Mouse (Mus musculus): ENCODE results near the gene Cep112. TPM values are rescaled to one million over a fixed set of nuclear protein-coding genes. Genes with fewer than 3 reads are reported as not detected.

The Cep112 gene
- total and polyA plus RNA-seq, 2 experiments from 2014 or later: 10.7 to 11.2 TPM

DNA sequence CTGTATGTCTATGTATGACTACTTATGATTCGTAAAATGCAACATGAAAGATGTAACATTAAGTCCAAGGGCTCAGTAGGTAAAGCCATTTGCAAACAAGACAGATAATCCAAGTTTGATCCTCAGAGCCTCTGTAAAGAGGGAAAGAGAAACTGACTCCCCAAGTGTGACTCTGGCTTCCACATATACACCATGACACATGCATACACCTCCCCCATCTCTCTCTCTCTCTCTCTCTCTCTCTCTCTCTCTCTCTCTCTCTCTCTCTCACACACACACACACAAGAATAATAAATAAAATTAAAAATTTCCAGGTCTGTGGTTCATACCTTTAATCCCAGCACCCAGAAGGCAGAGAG lies 39.3 kb upstream of the Cep112 start:
- no peaks in the 10 kb centered on the region for H3K36me3 ChIP-seq (ENCODE audit: insufficient read depth, low read length)
- H3K9ac ChIP-seq (replicated peaks; ENCODE audit: low read length): no peak overlapping the region
- no peaks in the 10 kb centered on the region for H3K4me1 ChIP-seq (ENCODE audit: insufficient read depth, low read length)
- TF ChIP-seq CTCF (IDR thresholded peaks at IDR 0.05; ENCODE audit: low read depth): no peak
- DNase-seq (ENCODE audit: low spot score): no peak
- H3K4me2 ChIP-seq (ENCODE audit: low read depth, low read length): no peak overlapping the region
- no peaks in the 10 kb centered on the region for H3K9me3 ChIP-seq (ENCODE audit: low read length)
- no peak overlapping the region for H3K27ac ChIP-seq
- H3K4me3 ChIP-seq (ENCODE audit: low read length): no peak overlapping the region
- no peaks in the 10 kb centered on the region for H3K27me3 ChIP-seq (ENCODE audit: insufficient read depth, low read length)
- WGBS: 88% methylated on average over 1 of the region's 1 CpGs
- ATAC-seq: no peak

DNA sequence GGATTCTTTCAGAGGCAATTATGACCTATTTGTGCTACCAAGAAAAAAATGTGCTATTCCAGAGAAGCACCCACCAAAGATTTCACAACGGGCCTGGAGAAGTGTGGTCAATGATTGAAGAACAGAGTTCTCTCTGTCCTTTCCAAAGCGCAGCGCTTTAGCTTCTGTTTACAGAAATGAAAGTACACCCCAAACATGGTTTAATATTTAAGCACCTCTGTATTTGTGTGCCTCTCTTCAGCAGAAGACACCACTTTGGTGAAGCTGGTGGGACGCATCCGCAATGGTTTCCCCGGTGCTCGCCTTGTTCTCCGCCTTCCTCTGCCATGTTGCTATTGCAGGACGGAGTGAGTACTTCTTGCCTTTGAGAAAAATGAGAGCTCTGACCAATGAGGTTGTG lies 29.9 kb upstream of the Cep112 start:
- no peak for DNase-seq (ENCODE audit: low spot score)
- no peak overlapping the region for H3K4me3 ChIP-seq (ENCODE audit: low read length)
- H3K9me3 ChIP-seq (ENCODE audit: low read length): no peaks in the 10 kb centered on the region
- no peaks in the 10 kb centered on the region for H3K36me3 ChIP-seq (ENCODE audit: insufficient read depth, low read length)
- H3K27me3 ChIP-seq (ENCODE audit: insufficient read depth, low read length): no peaks in the 10 kb centered on the region
- 96% methylated on average over 9 of the region's 9 CpGs for WGBS
- TF ChIP-seq CTCF (IDR thresholded peaks at IDR 0.05; ENCODE audit: low read depth): no peak
- ATAC-seq: no peak
- H3K4me2 ChIP-seq (ENCODE audit: low read depth, low read length): no peak overlapping the region
- H3K27ac ChIP-seq: no peak overlapping the region
- no peak overlapping the region for H3K9ac ChIP-seq (replicated peaks; ENCODE audit: low read length)
- H3K4me1 ChIP-seq (ENCODE audit: insufficient read depth, low read length): no peaks in the 10 kb centered on the region

DNA sequence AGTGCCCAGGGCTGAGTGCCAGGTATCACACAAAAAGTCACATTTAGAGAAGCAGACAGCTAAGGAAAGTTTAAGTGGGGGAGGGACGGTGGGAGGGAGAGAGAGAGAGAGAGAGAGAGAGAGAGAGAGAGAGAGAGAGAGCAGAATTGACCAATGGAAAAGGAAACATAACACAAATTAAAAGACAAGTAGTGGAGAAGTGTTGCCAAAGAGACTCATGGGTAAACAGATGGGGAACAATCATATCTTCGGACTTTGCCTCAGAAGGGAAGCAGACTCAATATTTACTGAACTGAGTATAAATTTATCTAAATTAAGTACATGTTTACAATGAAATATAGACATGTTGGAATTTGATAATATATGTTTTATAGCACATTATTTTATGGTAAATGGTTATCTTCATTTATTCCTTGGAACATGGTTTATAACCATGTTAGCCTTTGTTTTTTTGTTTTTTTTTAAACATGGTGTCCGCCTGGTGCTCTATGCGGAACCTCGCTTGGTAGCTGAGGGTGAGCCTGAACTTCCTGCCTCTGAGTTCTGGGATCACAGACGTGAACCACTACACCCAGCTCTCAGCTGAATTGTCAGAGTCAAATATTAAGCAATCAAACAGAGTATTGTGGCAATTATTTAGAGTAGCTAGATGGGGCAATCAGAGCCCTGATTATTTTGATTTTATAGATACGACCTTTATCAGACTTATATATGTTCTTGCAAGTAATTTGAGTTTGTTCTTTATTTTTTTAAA lies 28.7 kb upstream of the Cep112 start:
- Histone ChIP-seq H3K9me3 (ENCODE audit: low read length) (no peaks in the 10 kb centered on the region), H3K27ac (no peak overlapping the region), H3K9ac (replicated peaks; ENCODE audit: low read length) (no peak overlapping the region), H3K27me3 (ENCODE audit: insufficient read depth, low read length) (no peaks in the 10 kb centered on the region), H3K4me2 (ENCODE audit: low read depth, low read length) (no peak overlapping the region), H3K4me3 (ENCODE audit: low read length) (no peak overlapping the region), H3K36me3 (ENCODE audit: insufficient read depth, low read length) (no peaks in the 10 kb centered on the region), H3K4me1 (ENCODE audit: insufficient read depth, low read length) (no peaks in the 10 kb centered on the region)
- no peak for TF ChIP-seq CTCF (IDR thresholded peaks at IDR 0.05; ENCODE audit: low read depth)
- WGBS: 88% methylated on average over 7 of the region's 7 CpGs
- ATAC-seq: no peak
- no peak for DNase-seq (ENCODE audit: low spot score)

GRCm38 (mm10) chr11:108409876-108410644 lies 14.9 kb upstream of the Cep112 start:
- WGBS: 40% methylated on average over 7 of the region's 9 CpGs
- DNase-seq (ENCODE audit: low spot score) (peak; percentile 34), ATAC-seq (no peak)
- Histone ChIP-seq H3K9me3 (ENCODE audit: low read length) (no peaks in the 10 kb centered on the region), H3K4me1 (ENCODE audit: insufficient read depth, low read length) (no peaks in the 10 kb centered on the region), H3K36me3 (ENCODE audit: insufficient read depth, low read length) (no peaks in the 10 kb centered on the region), H3K4me3 (ENCODE audit: low read length) (no peak overlapping the region), H3K4me2 (ENCODE audit: low read depth, low read length) (no peak overlapping the region), H3K9ac (replicated peaks; ENCODE audit: low read length) (no peak overlapping the region), H3K27me3 (ENCODE audit: insufficient read depth, low read length) (no peaks in the 10 kb centered on the region), H3K27ac (no peak overlapping the region)
- no peak for TF ChIP-seq CTCF (IDR thresholded peaks at IDR 0.05; ENCODE audit: low read depth)

GRCm38 (mm10) chr11:108416360-108416759 lies 8.6 kb upstream of the Cep112 start:
- ATAC-seq: no peak
- no peak overlapping the region for H3K4me3 ChIP-seq (ENCODE audit: low read length)
- no peaks in the 10 kb centered on the region for H3K27me3 ChIP-seq (ENCODE audit: insufficient read depth, low read length)
- H3K27ac ChIP-seq: no peak overlapping the region
- 97% methylated on average over 1 of the region's 1 CpGs for WGBS
- H3K4me1 ChIP-seq (ENCODE audit: insufficient read depth, low read length): no peaks in the 10 kb centered on the region
- 0 out of 2 replicates have a peak, but pooled peaks have one; percentile 17 for TF ChIP-seq CTCF (IDR thresholded peaks at IDR 0.05; ENCODE audit: low read depth)
- no peaks in the 10 kb centered on the region for H3K9me3 ChIP-seq (ENCODE audit: low read length)
- H3K4me2 ChIP-seq (ENCODE audit: low read depth, low read length): no peak overlapping the region
- DNase-seq (ENCODE audit: low spot score): no peak
- H3K9ac ChIP-seq (replicated peaks; ENCODE audit: low read length): no peak overlapping the region
- H3K36me3 ChIP-seq (ENCODE audit: insufficient read depth, low read length): no peaks in the 10 kb centered on the region

DNA sequence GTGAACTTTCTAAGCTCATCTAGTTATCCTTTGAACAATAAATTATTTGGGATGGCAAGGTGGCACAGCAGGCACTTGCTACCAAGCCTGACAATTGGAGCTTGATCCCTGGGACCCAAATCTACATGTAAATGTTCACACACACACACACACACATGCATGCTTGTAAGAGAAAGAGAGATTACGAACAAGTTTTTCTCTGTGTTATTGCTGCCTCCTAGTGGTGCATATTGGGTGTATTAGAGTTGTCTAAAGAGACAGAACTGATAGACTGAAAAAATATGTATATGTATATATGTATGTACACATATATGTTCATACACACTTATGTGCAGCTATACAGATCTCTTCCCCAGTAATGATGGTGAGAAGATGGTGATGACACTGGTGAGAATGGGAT lies 6.5 kb upstream of the Cep112 start:
- H3K9me3 ChIP-seq (ENCODE audit: low read length): no peaks in the 10 kb centered on the region
- peak; percentile 76 for TF ChIP-seq CTCF (IDR thresholded peaks at IDR 0.05; ENCODE audit: low read depth)
- H3K4me1 ChIP-seq (ENCODE audit: insufficient read depth, low read length): no peaks in the 10 kb centered on the region
- no peak overlapping the region for H3K4me2 ChIP-seq (ENCODE audit: low read depth, low read length)
- no peak overlapping the region for H3K27ac ChIP-seq
- no peak overlapping the region for H3K9ac ChIP-seq (replicated peaks; ENCODE audit: low read length)
- H3K27me3 ChIP-seq (ENCODE audit: insufficient read depth, low read length): no peaks in the 10 kb centered on the region
- ATAC-seq: peak; percentile 47; the same call in 1 of the 2 replicates
- H3K36me3 ChIP-seq (ENCODE audit: insufficient read depth, low read length): no peaks in the 10 kb centered on the region
- 14% methylated on average over 1 of the region's 1 CpGs for WGBS
- peak; percentile 88 for DNase-seq (ENCODE audit: low spot score)
- no peak overlapping the region for H3K4me3 ChIP-seq (ENCODE audit: low read length)

- Histone ChIP-seq H3K9me3 (ENCODE audit: low read length) (no peaks in the 10 kb centered on the region), H3K4me2 (ENCODE audit: low read depth, low read length) (no peak overlapping the region), H3K4me1 (ENCODE audit: insufficient read depth, low read length) (0 out of 2 replicates have a peak, but pooled peaks cover 6% of the 10 kb centered on the region), H3K36me3 (ENCODE audit: insufficient read depth, low read length) (no peaks in the 10 kb centered on the region), H3K27ac (no peak overlapping the region), H3K27me3 (ENCODE audit: insufficient read depth, low read length) (no peaks in the 10 kb centered on the region), H3K4me3 (ENCODE audit: low read length) (no peak overlapping the region), H3K9ac (replicated peaks; ENCODE audit: low read length) (no peak overlapping the region)
- DNase-seq (ENCODE audit: low spot score) (no peak), ATAC-seq (no peak)
- no peak for TF ChIP-seq CTCF (IDR thresholded peaks at IDR 0.05; ENCODE audit: low read depth)
- 90% methylated on average over 6 of the region's 6 CpGs for WGBS
These were observed 5.8 kb upstream of the Cep112 start for GRCm38 (mm10) chr11:108419242-108419641.

Data from hindbrain, postnatal 0 days (tissue).